Mouse (Mus musculus) kidney, postnatal 4 days (tissue): ENCODE measurements at regions not wholly inside any gene's neighbourhood (a gene's known extent, or its start where the extent isn't known, plus 50 kb on each side); places are given as distances from the start of the nearest gene placed in this dataset.

Experiments
- DNase-seq, 2 experiments: peaks; one replicate each; pipeline ENCODE4 v3.0.0; 2021; ENCODE audit warnings: mixed read lengths in 2 of 2

DNA sequence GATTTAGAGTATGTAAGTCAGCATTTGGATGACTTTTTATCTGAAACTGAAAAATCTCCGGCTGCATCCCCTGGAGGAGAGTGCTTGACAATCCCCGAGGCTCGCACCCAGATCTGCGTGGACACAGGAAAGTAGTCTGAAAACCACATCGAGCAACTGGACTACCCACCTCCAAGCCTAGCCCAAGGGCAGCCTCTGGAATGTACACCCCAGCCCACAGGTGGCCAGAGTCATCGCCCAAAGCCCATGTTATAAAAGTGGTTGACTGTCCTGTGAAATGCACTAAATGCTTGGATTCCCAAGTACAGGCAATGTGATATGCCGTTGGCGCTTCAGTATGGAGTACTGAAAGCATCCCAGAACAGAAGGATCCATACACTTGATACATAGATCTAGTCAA, 175.1 kb downstream of the Gas1 start:
- DNase-seq = no peak

DNA sequence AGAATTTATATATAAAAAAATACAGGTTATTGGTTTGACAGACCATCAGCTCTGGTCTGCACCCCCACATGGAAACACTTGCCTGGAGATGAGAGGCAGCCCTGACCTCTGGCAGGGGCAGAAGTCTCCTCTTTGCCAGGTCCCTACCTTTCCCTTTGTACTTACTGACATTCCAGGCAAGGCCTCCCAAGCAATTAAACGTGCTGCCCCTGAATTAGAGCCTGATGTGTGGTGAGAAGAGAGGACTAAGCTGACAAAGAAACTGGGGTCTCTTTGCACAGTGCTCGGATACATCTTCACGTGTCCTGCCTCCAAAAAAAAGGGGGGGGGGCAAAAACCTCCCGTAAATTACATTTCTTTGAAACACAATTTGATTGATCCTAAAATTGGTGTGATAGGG, 175.5 kb downstream of the Gas1 start:
- DNase-seq = no peak

DNA sequence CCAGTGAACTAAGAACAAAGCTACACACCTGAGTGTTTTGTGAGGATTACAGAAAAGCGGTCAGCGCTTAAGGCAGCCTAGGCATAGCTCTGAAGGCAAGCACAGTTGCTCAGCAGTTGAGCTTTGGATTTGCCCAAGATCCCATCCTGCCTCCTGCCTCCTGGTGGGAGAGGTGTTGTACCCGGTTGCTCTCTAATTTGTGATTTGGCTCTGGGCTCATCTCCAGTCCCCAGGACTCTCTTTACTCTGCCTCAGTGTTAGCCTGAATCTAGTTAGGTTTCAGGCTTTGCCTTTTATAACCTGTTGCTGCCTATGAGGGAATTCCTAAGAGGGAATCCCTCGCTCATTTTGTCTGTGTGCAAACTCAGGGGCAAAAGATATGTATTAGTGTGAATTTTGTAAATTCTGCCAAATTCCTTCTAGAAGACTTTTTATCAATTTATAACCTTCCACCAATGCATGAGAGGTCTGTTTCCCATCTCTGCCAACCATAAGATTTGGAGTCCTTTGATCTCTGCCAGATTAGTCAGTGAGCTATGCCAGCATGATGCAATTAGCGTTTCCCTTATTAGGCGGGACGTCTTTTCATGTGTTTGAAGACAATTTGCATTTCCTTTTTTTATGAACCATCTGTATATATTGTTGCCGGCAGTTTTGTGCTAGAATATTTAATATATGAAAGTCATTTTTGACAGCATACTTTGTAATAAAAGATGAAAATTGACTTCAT, 176.4 kb downstream of the Gas1 start:
- no peak for DNase-seq

DNA sequence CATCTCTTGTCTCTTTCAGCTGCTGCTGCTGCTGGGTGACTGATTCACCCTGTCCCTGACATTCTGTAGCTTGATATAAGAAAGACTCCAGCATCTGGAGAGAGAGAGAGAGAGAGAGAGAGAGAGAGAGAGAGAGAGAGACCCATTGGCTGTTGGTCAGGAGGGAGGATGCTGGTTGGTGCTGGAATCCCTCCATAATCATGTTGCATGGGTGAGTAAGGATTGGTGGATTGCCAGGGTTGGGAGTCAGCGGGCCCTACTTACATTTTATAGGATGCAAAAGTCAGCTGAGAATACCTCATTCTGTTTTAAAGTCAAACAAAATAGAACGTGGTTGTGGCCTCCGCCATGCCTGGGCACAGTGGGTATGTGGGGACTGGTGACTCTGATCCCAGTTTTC, 174.5 kb upstream of the Tut7 start:
- no peak for DNase-seq

DNA sequence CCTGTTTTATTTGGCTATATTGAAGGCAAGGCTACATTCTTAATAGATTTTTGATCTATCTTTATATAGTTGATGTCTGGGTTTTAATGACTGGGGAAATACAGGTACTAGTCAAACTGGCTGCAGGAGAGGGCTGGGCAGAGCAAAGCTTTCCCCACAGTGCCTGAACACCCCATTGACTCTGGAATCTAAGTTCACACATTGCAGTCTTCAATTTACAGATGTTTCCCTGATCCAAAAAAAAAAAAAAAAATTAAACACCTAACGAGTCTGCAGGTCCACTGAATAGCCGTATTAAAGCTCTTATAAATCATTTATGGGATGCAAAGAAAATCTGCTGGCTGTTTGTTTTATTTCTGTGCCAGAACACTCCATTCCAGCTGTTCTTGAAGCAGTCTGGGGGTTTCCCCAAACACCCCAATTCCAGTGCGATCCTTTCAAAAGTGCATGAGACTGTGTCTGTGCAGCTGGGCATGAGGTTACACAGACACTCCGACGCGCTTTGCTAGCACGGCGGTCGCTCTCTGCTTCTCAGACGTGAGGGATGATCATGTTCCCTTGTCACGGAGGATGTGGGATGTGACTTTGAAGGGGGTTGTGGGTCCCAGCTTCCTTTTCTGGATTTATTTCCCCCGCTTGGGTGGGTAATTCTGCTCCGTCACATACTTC, 173.3 kb upstream of the Tut7 start:
- DNase-seq = no peak

DNA sequence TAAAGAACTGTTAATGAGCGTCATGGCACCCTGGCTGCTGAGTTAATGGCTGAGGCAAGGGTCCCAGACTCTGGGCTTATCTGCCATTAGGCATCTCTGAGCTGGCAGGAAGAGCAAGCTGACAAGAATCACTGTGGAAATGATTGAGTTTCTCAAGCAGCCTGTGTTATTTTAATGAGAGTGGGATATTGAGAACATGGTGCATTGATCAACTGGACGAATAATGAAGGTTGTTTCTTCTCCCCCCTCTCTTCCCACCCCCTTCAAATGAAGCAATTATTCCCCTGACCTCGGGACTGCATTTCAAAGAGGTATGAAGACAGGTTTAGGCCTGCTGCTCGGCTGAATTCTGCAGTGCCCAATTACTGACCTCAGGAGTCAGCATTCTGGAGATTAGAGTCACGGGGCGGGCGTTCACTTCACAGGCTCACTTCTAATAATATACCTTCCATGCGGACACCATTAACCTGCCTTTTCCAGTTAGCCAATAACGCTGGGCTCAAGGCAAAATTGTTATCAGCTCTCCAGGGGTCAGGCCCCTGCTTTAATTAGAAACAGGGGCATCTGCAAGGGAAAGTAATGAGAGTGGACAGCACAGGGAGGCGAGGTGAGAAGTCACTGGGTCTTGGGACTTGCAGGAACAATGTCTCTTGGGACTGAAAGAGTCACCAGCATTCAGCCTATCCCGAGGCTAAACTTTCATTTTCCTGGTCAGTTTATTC, 170.0 kb upstream of the Tut7 start:
- no peak for DNase-seq

DNA sequence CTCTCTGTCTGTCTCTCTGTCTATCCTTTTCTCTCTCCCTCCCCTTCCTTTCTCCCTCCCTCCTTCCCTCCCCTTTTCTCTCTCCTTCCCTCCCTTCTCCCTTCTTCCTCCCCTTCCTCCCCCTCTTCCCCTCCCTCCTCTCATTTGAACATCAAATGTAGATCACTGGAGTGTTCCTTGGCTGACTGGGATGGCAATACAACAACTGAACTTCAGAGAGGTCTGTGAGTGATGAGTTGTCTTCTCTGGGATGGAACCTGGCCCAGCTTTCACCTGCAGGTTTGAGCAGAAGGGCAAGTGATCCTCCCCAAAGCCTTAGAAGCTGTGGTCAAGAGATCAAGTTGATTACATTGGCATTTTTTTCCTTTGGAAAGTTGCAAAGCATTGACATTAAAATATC, 169.4 kb upstream of the Tut7 start:
- no peak for DNase-seq

DNA sequence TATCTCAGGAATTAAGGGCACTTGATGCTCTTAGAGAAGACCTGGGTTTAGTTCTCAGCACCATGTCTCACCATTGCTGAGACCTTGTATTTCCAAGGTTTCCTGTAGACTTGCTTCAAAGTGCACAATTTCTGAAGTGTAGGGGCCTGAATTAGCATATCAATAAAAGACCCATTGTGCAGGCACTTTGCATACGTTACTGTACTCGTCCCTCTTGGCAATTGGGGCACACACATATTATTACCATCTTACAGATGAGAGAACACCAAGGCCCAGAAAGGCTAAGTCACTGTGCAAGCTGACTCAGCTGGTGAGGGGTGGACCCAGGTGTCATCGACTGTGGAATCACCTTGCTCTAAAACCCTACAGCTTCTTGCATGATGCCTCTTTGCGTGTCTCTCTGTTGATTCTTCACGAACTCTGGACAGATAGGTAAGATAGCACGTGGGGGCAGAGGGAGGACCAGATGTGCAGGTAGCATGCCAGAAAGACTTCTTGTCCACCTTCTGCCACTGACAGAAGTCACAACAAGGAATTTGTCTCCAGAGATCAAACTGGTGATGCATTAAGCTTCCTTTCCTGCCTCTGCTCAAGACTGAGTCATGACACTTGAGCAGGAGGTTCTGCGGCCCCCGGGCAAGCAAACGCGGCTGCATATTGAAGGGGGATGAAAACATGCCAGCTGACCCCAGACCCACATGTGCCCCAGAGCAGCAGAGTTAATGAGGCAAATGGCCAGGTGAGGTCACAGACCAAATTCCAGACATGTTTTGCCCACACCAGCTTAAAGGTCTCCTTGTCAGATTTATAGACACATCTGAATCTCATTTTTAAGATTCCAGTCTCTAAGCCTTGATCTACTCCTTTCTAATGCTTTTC, 167.7 kb upstream of the Tut7 start:
- peak; percentile 11 to 34 for DNase-seq

DNA sequence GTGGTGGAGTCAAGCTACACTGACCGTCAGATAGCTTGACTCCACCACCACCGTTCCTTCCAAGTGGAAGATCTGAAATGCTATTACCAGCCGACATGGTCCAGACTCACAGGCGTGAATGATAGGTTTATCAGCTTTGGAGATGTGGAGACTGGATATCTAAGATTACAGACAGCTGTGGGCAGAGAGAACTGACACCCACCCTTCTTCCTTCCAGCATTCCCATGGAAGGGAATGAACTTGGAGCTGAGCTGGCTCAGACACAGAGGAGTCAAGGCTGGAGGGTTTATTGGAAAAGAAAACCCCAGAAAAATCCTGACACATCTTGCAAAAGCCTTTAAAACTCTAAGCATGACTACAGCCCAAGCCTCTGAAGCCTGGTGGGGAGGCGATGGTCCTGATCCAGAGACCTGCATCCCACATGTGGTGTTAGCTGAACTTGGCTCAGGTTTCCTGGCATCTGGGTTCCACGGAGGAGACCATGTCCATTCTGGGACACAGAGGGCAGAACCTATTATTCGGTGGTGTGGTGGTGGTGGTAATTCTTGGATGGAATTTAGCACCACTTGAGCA, 165.5 kb upstream of the Tut7 start:
- DNase-seq = no peak

DNA sequence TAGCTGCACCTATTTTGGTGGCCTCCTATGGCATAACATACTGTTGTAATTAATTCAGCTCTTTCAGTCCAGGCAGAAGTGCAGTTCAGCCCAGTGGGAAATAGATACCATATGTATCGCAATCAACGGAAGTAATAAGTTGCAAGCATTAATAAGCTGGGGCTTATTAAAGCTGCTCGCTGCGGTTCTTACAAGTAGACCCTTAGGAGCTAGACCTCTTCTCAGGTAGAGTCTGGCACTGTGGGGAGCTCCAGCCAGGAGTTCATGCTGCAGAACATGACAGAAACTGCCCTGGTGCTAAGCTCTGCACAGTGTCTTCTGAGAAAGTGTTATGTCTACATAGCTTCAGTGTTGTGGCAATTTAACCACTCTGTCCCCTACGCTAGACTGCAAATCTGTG, 153.5 kb upstream of the Tut7 start:
- no peak for DNase-seq

DNA sequence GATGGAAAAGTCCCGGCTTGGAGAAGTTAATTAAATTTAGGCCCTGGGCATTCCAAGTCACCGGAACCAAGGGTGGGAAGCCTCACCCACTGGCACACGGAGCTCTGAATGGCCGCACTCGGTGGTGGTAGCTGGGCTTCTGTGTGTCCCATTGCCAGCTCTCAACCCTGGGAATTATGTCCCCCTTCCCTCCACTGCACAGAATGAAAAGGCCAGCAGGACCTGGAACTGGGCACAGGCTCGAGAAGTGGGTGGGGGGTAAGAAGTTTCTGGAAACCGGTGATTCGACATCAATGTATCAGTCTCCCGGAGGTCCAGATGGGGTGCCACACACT, 149.1 kb upstream of the Tut7 start:
- DNase-seq = peak in 1 of 2 experiments; percentile 29

DNA sequence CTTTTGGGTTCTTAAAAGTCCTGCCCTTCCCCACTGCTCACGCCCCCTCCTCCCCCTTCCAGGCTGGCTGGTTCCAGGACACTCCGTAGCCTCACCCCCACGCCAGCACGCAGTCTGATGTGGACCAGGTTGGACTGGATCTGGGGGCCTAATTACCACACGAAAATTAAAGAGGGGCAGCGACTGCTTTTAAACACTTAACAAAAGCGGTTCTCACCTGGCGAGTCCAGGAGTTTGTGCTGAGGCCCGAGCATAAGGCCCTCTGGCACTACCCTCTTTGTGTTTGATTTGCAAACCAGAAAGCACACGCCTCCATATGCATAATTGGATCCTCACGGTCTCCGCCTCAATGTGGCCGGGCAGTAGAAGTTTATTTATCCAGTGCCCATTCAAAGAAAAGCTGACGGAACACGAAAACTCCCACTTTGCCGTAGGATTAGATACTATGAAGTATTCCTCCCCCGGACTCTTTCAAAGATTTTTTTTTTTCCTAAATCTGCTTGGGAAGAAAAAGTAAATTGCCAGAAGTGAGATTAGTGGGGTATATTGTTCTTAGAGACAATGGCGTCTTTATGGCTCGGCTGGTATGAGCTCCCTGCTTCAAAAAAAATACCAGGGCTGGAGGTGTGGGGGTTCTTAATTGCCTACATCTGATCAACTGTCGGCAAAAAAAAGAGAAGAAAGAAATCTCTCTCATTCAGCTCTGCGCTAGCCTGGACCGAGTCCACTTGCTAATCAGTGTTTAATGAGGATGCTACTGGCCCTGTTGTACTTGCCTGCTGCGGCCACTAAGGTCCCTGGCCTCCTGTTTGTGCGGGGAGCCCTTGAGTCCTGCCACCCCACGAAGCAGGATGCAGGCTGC, 148.5 kb upstream of the Tut7 start:
- peak; percentile 43 to 64 for DNase-seq

DNA sequence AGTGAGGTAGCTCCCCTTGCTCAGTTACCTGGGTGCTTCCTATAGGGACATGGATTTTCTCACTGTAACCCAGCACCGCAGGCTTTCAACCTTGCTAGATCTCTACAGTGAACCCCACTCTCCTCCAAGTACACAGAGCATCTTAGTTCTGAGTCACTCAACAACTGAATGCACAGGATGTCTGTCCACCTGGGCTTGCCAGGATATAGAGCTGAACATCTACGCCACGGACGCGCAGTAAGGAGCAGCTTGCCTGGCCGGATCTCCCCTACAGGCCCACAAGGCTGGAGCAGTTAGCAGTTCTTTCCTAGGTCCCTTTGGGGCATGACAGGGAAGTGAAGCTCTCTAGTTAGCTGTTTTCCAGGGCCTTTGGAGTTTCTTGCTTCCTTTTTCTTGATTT, 147.5 kb upstream of the Tut7 start:
- no peak for DNase-seq

DNA sequence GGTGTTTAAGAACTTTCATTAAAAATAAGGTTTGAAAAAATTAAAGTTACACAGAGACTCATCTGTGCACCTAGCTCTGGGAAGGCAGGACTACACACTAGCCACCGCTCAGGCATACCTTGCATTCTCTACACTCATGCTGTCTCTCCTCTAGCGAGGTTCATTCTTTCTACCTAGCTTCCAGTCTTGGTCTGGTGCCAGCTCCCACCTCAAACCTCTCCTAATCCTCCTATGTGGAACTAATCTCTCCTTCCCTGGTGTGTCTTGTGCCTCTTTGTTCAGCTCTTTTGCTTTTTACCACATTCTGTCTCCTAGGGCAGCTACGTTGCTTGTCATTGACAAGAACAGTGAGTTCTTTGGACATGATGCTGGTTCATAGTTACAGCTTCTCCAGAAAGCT, 146.5 kb upstream of the Tut7 start:
- DNase-seq = peak in 1 of 2 experiments; percentile 26

DNA sequence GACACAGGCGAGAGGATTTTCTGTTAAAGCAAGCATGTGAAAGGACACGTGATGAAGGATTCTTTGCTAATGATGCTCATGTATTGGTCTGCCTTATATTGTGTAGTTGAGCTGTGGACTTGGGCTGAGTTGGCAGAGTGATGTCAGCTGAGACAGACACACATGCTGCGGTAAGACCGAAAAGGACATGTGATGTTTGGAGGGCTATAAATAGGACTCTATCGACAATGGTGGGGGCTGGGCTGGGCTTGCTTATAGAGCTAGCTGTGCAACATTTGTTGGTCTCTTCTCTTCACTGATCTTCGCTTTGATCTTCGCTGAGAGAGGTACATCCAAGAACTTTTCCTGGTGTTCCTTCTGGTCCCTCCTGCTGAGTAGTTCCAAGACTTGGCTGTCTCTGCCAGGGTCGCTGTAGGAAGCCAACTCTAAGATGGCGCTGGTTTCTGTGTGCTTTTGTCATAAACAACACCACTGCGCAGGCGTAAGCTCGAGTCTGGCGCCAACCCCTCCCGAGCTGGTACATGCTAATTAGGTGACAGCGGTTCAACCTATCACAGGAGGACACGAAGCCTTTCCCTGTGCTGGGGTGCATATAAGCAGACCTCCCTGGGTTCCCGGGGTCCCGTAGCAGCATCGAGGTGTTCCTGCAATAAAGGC, 145.8 kb upstream of the Tut7 start:
- no peak for DNase-seq

DNA sequence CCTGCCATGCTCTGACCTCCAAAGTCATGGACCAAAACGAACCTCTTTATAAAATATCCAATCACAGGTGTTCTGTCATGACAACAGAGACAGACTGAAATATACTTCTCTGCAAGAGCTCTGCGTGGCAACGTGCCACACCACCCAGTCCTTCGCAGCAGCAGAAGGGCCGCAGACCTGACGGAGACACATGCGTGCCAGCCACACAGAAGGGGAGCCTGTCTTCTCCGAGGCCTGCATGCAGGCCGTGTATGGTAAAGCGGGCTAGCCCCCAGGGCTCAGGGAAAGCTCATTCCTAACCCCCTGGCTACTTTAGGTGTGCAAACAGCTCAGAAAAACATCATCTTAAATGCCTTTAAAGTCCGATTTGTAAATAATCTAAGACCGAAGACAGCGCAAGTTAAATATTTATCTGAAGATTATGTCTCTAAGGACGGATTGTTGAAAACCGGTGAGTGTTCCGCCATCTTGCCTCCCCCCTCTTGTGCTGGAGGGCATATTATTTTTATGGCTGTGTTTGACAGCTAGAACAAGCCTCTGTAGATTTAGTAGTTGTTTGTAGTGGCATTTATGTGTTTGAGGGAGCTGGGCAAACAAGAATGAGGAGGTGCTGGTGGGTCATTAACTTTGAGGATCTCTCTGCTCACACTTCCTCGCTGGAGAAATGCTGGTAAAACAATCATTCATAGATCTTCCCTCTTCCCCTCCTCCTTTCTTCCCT, 143.7 kb upstream of the Tut7 start:
- peak; percentile 13 to 37 for DNase-seq

DNA sequence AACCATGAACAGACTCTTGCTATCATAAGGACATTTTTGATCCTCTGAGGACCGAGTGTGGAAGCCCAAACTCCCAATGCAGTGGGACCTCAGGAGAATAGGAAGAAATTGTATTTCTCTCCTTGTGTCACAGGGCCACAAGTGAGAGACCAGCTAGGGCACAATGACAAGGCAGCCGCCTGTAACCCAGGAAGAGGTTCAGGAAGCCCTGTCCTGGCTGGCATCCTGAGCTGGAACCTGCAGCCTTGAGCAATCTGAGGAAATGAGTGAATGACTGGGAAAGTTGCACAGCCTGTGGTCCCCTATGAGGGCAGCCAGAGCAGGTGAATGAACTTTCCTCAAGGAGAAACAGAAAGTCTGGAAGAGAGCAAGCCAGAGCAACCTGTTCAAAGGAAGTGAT, 142.0 kb upstream of the Tut7 start:
- DNase-seq = no peak

DNA sequence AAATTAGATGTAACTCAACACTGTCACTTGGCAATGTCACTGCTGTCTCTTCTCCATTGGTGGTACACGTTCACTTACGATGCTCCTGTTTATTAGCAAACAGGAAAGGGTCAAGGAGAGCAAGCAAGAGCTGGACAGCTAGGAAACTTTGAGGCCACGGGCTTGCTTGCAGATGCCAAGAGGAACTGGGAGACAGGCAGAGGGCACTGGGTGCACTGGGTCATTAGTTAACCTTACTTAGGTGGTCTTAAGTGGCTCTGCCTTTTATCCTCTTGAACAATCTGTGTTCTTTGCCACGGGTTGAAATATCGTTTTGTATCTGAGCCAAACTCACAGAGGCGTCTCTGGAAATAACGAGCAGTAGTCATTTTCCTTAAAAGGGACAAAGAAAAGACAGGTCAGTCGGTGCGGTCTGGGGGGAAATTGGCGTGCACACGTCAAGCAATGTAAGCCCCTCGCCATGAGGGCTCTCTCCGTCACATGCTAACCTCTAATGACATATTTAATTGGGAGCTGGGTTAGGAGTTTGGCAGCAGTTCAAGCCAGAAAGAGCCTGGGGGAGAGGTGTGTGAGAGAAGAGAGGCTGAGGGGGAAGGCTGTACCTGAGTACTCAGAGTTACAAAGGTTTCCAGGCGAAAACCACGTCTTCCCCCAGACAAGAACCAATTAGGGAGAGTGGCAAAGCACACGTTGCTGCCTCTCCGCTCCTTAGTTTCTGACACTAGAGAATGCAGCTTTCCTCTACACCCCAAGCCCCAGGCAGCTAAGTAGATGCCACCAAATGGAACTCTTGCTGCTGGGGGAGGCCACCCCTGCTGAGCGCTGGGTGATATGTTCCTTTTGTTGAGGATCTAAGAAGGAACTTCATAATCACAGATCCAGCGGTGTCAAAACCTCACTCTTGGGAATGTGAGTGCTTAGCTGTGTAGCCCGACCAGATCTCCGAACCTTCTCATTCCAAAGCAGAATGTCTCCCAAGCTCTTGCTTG, 140.0 kb upstream of the Tut7 start:
- no peak for DNase-seq

DNA sequence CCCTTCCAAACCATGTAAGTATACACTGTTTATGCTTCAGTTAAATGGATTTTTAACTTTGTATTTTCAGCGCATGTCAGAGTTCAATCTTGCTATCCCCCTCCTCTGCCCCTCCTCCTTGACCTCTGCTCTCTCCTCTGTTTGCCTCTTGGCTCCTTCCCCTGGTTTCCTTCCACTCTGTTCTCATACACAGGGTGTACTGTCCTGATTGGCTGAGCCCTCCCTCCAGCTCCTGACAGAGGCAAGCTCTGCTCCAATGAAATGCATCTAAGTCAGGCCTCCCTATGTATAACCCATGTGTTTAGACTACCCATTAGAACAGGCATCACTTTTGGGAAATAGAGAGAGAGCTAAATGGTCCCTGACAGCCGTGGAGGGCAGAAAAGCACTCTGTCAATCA, 133.5 kb upstream of the Tut7 start:
- DNase-seq = no peak
